Mouse (Mus musculus): ENCODE data around the gene Mcur1.

- TF ChIP-seq POLR2A (IDR thresholded peaks at IDR 0.05; ENCODE audit: extremely low read depth, insufficient read depth, low read length) (peak; percentile 69), CTCF (IDR thresholded peaks at IDR 0.05; ENCODE audit: low read depth, low read length) (no peak)
Measured at GRCm38 (mm10) chr13:43559711-43560457, at the start of gene Mcur1.
